Mouse (Mus musculus) liver, postnatal 0 days (tissue): ENCODE measurements around the gene Vav2.

ENCODE experiments used
- CTCF ChIP-seq: sonication (generic); IDR thresholded peaks from 2 replicates; pipeline ENCODE4 v1.5.1; 2016; ENCODE audit warnings: antibody characterized with exemption, low read depth
- EP300 ChIP-seq: IDR thresholded peaks from 2 replicates; pipeline ENCODE4 v1.6.1; 2016; ENCODE audit warnings: antibody characterized with exemption, low read depth, mild to moderate bottlenecking

GRCm38 (mm10) chr2:27471170-27471584, 44.3 kb upstream of the Vav2 start:
- TF ChIP-seq CTCF (no peak), EP300 (no peak)
